Mouse (Mus musculus) limb, embryonic 11.5 days (tissue): ENCODE data around the gene Ddx39b. TPM values are rescaled to one million over a fixed set of nuclear protein-coding genes. Genes with fewer than 3 reads are reported as not detected.

ENCODE experiments used
- ATAC-seq: fragments of 200-750 bp; cut with Nextera tagmentation; 2 replicates; pipeline ENCODE4 v1.8.0; 2017; ENCODE audit warnings: low read depth; ENCODE audit not compliant: insufficient number of reproducible peaks, low FRiP score, low TSS enrichment
- DNase-seq: peaks from one replicate; pipeline ENCODE4 v3.0.0-alpha.2; 2015; ENCODE audit warnings: low spot score
- H3K27ac ChIP-seq: fragments of 300-500 bp; sonication (generic); replicated peaks from 2 replicates; pipeline ENCODE4 v1.5.1; 2014; ENCODE audit warnings: low read depth, mild to moderate bottlenecking, low read length
- H3K27me3 ChIP-seq: fragments of 300-500 bp; sonication (generic); 2 replicates; pipeline ENCODE4 v1.6.1; 2014; ENCODE audit warnings: mild to moderate bottlenecking, low read length, mixed read lengths; ENCODE audit not compliant: control insufficient read depth, insufficient read depth
- H3K36me3 ChIP-seq: fragments of 300-500 bp; sonication (generic); 2 replicates; pipeline ENCODE4 v1.6.1; 2014; ENCODE audit warnings: mild to moderate bottlenecking, low read length, moderate library complexity, mixed read lengths; ENCODE audit not compliant: control insufficient read depth, insufficient read depth
- H3K4me1 ChIP-seq: fragments of 300-500 bp; sonication (generic); 2 replicates; pipeline ENCODE4 v1.6.1; 2014; ENCODE audit warnings: low read length, mixed read lengths; ENCODE audit not compliant: control insufficient read depth, insufficient read depth
- H3K4me2 ChIP-seq: fragments of 300-500 bp; sonication (generic); 2 replicates; pipeline ENCODE4 v1.6.1; 2014; ENCODE audit warnings: low read depth, mild to moderate bottlenecking, moderate library complexity; ENCODE audit not compliant: severe bottlenecking
- H3K4me3 ChIP-seq: fragments of 300-500 bp; sonication (generic); 2 replicates; pipeline ENCODE4 v1.5.1; 2014; ENCODE audit warnings: low read depth, low read length
- H3K9ac ChIP-seq: fragments of 300-500 bp; sonication (generic); 2 replicates; pipeline ENCODE4 v1.6.1; 2014; ENCODE audit warnings: mild to moderate bottlenecking, low read length
- H3K9me3 ChIP-seq: fragments of 300-500 bp; sonication (generic); 2 replicates; pipeline ENCODE4 v1.6.1; 2016; ENCODE audit warnings: low read length; ENCODE audit not compliant: control insufficient read depth
- WGBS: fragments of 180-500 bp; shearing (Covaris S2); extraction: QIAGEN DNeasy Blood & Tissue Kit; methylation state at CpG from one replicate; pipeline ENCODE4 v1.1.7; 2014; 5-methylcytosine and 5-hydroxymethylcytosine counted together
- polyA plus RNA-seq: library from polyadenylated mRNA; unstranded; fragments of >200 nt; fragmentation: Nextera tagmentation; extraction: Ambion mirVana; gene quantifications from 2 replicates; pipeline ENCODE4 v1.2.1, GENCODE M21; 2014

The Ddx39b gene
- polyA plus RNA-seq, 1 experiment from 2014 or later: 739 TPM

DNA sequence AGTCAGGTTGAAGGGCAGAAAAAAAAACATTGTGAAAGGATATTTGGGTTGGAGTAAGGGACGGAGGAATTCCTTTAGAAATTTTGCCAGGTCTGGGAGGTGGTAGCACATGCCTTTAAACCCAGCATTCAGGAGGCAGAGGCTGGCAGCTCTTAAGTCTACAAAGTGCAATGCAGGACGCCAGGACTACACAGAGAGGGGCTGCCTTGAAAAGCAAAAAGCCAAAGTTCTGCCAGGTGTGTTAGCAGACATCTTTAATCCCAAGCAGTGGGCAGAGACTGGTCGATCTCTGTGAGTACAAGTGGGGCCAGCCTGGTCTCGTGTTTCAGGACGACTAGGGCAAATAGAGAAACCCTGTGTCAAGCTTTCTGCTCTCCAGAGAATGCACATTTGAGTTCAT is 10.4 kb downstream of the Ddx39b start:
- H3K4me3 ChIP-seq: no peak overlapping the region
- no peaks in the 10 kb centered on the region for H3K9me3 ChIP-seq
- WGBS: 83% methylated on average over 5 of the region's 5 CpGs
- H3K36me3 ChIP-seq: peaks cover 53% of the 10 kb centered on the region
- DNase-seq (no peak), ATAC-seq (no peak)
- no peaks in the 10 kb centered on the region for H3K27me3 ChIP-seq
- no peak overlapping the region for H3K9ac ChIP-seq
- H3K4me1 ChIP-seq: no peaks in the 10 kb centered on the region
- H3K27ac ChIP-seq: no peak overlapping the region
- H3K4me2 ChIP-seq: no peak overlapping the region

DNA sequence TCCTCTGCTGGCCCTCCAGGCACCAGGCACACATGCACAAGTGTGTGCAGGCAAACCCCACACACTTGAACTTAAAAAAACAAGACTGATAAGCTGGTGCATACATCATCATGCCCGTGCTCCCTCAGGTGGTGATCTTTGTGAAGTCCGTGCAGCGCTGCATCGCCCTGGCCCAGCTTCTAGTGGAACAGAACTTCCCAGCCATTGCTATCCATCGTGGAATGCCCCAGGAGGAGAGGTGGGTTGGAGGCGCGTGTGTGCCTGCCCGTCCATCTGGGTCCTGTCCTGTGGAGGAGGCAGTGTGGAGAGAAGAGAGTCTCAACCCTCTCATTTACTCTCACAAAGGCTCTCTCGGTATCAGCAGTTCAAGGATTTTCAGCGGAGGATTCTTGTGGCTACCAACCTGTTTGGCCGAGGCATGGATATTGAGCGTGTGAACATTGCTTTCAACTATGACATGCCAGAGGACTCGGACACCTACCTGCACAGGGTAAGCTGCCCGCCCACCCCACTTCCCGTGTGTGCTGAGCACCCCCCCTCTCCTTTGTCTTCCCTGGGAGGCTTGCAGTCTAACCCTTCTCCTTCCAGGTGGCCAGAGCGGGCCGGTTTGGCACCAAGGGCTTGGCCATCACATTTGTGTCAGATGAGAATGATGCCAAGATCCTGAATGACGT is 11.2 kb downstream of the Ddx39b start:
- Histone ChIP-seq H3K9ac (no peak overlapping the region), H3K36me3 (peaks cover 48% of the 10 kb centered on the region), H3K4me3 (no peak overlapping the region), H3K4me2 (no peak overlapping the region), H3K9me3 (no peaks in the 10 kb centered on the region), H3K4me1 (no peaks in the 10 kb centered on the region), H3K27me3 (no peaks in the 10 kb centered on the region), H3K27ac (no peak overlapping the region)
- ATAC-seq (no peak), DNase-seq (no peak)
- WGBS: 86% methylated on average over 18 of the region's 18 CpGs

DNA sequence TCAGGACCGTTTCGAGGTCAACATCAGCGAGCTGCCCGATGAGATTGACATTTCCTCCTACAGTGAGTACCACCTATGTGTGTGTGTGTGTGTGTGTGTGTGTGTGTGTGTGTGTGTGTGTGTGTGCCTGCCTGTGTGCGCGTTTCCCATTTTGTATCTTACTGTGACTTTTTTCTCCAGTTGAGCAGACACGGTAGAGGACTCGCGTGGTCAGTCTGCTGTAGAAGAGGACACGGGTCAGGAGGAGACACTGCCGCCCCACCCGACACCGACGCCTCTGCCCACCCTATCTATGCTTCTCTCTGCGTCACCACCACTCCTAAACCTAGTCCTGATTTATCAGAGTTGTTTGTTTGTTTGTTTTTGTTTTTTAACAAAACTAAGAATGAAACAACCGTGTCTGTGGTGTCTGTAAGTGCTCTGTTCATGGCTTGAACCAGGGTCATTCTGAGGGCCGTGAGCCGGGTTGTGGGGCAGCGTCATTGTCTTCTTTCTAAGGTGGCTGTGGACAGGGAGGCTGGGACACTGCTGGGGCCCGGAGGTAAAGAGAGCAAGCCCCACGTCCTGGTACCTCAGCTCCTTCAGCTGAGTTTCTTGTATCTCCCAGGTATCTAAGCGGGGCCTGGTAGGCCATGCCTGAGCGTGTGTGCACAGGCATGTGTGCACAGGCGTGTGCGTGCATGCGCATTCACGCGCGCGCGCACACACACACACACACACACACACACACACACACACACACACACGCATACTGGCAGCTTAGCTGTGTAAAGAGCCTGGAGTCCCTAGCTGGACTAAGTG is 11.9 kb downstream of the Ddx39b start:
- H3K9ac ChIP-seq: no peak overlapping the region
- H3K4me3 ChIP-seq: no peak overlapping the region
- H3K36me3 ChIP-seq: peaks cover 41% of the 10 kb centered on the region
- no peak overlapping the region for H3K27ac ChIP-seq
- H3K4me1 ChIP-seq: no peaks in the 10 kb centered on the region
- DNase-seq (no peak), ATAC-seq (no peak)
- no peaks in the 10 kb centered on the region for H3K9me3 ChIP-seq
- 90% methylated on average over 32 of the region's 32 CpGs for WGBS
- no peaks in the 10 kb centered on the region for H3K27me3 ChIP-seq
- no peak overlapping the region for H3K4me2 ChIP-seq

DNA sequence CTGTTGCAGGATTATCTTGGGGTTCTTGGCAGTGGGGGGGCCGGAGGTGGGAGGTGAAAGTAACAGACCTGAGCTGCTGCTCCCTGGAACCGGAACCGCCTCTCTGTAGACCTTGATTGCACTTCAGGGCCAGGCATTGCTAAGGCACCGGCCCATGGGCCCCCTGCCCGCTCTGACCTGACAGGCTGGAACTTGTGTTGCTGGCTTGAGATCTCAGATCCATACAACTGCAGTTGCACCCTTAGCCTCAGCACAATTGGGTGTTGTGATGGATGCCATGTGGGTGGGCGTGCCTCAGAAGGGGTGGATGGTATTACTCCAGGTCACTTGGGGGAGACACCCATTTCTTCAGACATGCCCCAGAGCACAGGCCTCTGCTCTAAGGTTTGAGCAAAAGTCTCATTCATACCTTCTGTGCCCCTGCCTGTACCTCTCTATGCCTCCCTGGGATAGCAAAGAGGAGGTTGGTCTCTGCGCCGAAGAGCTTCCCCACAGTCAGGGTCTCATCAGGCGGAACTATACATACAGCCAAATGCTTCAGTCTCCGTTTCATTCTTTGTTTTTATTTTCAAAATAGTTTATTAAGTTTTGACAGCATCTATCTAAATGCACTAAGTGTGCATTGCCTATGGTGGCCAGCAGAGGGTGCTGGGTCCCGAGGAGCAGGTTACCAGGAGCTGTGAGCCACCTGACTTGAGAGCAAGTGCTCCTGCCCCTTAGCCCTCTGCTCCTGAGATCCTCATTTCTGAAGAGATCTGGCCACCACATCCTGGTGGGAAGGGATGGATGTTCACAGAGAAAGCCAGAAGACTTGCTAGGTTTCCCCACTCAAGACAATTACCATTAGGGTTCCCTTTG is 12.9 kb downstream of the Ddx39b start:
- WGBS: 61% methylated on average over 11 of the region's 11 CpGs
- no peak overlapping the region for H3K9ac ChIP-seq
- ATAC-seq: peak; percentile 37; the same call in 1 of the 2 replicates
- no peak overlapping the region for H3K4me2 ChIP-seq
- no peak overlapping the region for H3K4me3 ChIP-seq
- H3K27me3 ChIP-seq: no peaks in the 10 kb centered on the region
- H3K27ac ChIP-seq: no peak overlapping the region
- peaks cover 32% of the 10 kb centered on the region for H3K36me3 ChIP-seq
- H3K9me3 ChIP-seq: no peaks in the 10 kb centered on the region
- no peaks in the 10 kb centered on the region for H3K4me1 ChIP-seq
- DNase-seq: peak; percentile 67

DNA sequence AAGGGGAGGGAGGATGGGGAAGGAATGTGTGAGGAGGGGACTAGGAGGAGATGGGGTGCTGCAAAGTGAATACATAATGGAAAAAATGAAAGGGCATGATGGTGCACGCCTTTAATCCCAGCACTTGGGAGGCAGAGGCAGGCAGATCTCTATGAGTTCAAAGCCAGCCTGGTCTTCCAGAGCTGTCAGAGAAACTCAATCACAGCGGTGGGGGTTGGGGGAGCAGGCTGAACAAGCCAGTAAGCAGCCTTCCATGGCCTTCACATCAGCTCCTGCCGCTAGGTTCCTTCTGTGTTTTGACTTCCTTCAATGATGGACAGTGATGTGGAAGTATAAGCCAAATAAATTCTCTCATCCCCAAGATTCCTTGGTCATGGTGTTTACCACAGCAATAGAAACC is 13.8 kb downstream of the Ddx39b start:
- DNase-seq (no peak), ATAC-seq (no peak)
- Histone ChIP-seq H3K9me3 (no peaks in the 10 kb centered on the region), H3K4me1 (no peaks in the 10 kb centered on the region), H3K27me3 (no peaks in the 10 kb centered on the region), H3K4me2 (no peak overlapping the region), H3K36me3 (peaks cover 25% of the 10 kb centered on the region), H3K27ac (no peak overlapping the region), H3K4me3 (no peak overlapping the region), H3K9ac (no peak overlapping the region)
- WGBS: 76% methylated on average over 3 of the region's 3 CpGs

DNA sequence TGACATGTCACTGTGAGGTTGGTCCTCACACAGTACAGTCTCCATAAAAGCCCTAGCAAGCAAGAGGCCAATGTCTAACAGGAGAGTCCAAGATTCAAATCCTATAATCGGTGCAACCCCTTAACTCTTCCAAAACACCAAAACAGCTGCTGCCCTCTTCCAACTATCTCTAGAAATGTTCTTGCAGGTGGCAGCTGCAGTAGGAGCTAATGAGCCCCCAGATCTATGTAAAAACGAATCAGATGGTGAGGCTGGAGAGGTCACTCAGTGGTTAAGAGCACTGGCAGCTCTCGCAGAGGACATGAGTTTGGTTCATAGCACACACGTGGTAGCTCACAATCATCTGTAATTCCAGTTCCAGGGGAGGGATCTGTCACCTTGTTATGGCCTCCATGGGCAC is 14.2 kb downstream of the Ddx39b start:
- ATAC-seq (no peak), DNase-seq (no peak)
- 0 out of 2 replicates have a peak, but pooled peaks cover under 1% of the 10 kb centered on the region for H3K27me3 ChIP-seq
- WGBS: 57% methylated on average over 4 of the region's 4 CpGs
- no peaks in the 10 kb centered on the region for H3K4me1 ChIP-seq
- no peak overlapping the region for H3K9ac ChIP-seq
- H3K27ac ChIP-seq: no peak overlapping the region
- H3K9me3 ChIP-seq: no peaks in the 10 kb centered on the region
- peaks cover 21% of the 10 kb centered on the region for H3K36me3 ChIP-seq
- no peak overlapping the region for H3K4me3 ChIP-seq
- peak overlapping the region; percentile 10; the same call in 1 of the 2 replicates for H3K4me2 ChIP-seq

DNA sequence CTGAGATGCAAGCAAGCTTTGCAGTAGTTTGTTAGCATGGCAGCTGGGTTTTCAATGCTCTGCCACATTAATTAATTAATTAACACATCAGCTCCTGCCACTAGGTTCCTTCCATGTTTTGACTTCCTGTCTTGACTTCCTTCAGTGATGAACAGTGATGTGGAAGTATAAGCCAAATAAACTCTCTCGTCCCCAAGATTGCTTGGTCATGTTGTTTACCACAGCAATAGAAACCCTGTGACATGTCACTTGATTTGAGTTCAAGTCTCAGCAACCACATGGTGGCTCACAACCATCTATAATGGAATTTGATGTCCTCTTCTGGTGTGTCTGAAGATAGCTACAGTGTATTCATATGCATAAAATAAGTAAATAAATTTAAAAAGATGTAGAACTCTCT is 15.8 kb downstream of the Ddx39b start:
- 80% methylated on average over 1 of the region's 1 CpGs for WGBS
- H3K9ac ChIP-seq: no peak overlapping the region

DNA sequence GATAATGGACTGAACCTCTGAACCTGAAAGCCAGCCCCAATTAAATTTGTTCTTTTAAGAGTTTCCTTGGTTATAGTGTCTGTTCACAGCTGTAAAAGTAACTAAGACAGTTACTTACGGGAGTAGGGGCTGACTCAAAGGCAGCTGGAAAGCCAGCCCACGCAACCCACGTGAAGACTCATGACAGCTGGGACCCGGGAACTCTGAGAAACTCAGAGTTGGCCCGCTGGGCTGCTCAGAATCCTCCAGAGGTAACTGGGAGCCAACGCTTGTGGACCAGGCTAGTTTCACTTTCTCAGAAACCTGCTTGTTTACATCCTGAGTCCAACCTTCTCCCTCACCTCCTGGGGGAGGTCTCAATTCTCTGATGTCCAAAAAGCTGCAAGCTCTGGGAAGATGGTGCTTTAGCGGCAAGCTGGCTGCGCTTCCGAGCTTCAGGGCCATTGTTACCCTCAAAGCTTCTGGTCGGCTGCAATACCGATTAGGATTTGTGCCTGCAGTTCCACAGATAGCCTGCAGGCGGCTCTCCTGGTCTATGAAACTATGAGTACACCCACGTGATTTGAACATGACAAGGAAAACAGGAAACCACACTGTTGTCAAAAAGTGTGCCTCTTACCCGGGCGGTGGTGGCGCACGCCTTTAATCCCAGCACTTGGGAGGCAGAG is 16.4 kb downstream of the Ddx39b start:
- no peak for ATAC-seq
- Histone ChIP-seq H3K9me3 (no peaks in the 10 kb centered on the region), H3K36me3 (peaks cover 8% of the 10 kb centered on the region), H3K27me3 (peaks cover 10% of the 10 kb centered on the region), H3K4me1 (no peaks in the 10 kb centered on the region), H3K27ac (no peak overlapping the region), H3K4me3 (no peak overlapping the region), H3K4me2 (peak overlapping the region; percentile 8; the same call in 1 of the 2 replicates), H3K9ac (no peak overlapping the region)
- DNase-seq: peak; percentile 89
- WGBS: 19% methylated on average over 17 of the region's 17 CpGs

More for the DNA sequence above, 15.8 kb downstream of the Ddx39b start:
- no peak overlapping the region for H3K27ac ChIP-seq
- no peaks in the 10 kb centered on the region for H3K9me3 ChIP-seq
- no peak overlapping the region for H3K4me3 ChIP-seq
- DNase-seq (no peak), ATAC-seq (no peak)
- H3K36me3 ChIP-seq: peaks cover 12% of the 10 kb centered on the region
- H3K4me2 ChIP-seq: no peak overlapping the region
- H3K4me1 ChIP-seq: no peaks in the 10 kb centered on the region
- H3K27me3 ChIP-seq: peaks cover 10% of the 10 kb centered on the region
